Mouse (Mus musculus) MEL (cell line): Measurements from ENCODE around the gene Sag.

Experiments
- CHD2 ChIP-seq: IDR thresholded peaks from 2 replicates; pipeline ENCODE4 v1.6.1; 2011; ENCODE audit warnings: low read length, improper control_type of control experiment
- CTCF ChIP-seq, 3 experiments: IDR thresholded peaks in 2 of 3; conservative IDR thresholded peaks in 1 of 3; 2 replicates each; pipeline ENCODE4 v1.5.1; 2011 to 2012; ENCODE audit warnings: low read length in 3 of 3, low read depth in 2 of 3, mild to moderate bottlenecking in 2 of 3, improper control_type of control experiment in 1 of 3, inconsistent platforms in 1 of 3, mixed read lengths in 1 of 3, moderate library complexity in 1 of 3; ENCODE audit not compliant: control insufficient read depth in 1 of 3, insufficient read depth in 1 of 3, poor library complexity in 1 of 3, severe bottlenecking in 1 of 3
- EP300 ChIP-seq, 2 experiments: IDR thresholded peaks; 2 replicates each; pipeline ENCODE4 v1.6.1; 2011; ENCODE audit warnings: improper control_type of control experiment in 2 of 2, low read length in 2 of 2, low read depth in 1 of 2, mild to moderate bottlenecking in 1 of 2
- HCFC1 ChIP-seq: IDR thresholded peaks from 2 replicates; pipeline ENCODE4 v1.6.1; 2012; ENCODE audit warnings: low read depth, mild to moderate bottlenecking, inconsistent platforms, low read length, improper control_type of control experiment, moderate library complexity
- MYC ChIP-seq: IDR thresholded peaks from 2 replicates; pipeline ENCODE4 v1.6.1; 2011; ENCODE audit warnings: low read depth, mild to moderate bottlenecking, low read length, improper control_type of control experiment, moderate library complexity
- POLR2A ChIP-seq, 2 experiments: IDR thresholded peaks; 2 replicates each; pipeline ENCODE4 v1.6.1; 2011 to 2012; ENCODE audit warnings: low read length in 2 of 2, mild to moderate bottlenecking in 2 of 2, control low read depth in 1 of 2, improper control_type of control experiment in 1 of 2, low read depth in 1 of 2, moderate library complexity in 1 of 2; ENCODE audit not compliant: control insufficient read depth in 1 of 2, insufficient read depth in 1 of 2, poor library complexity in 1 of 2
- RCOR1 ChIP-seq: IDR thresholded peaks from 2 replicates; pipeline ENCODE4 v1.6.1; 2012; ENCODE audit warnings: low read depth, mild to moderate bottlenecking, inconsistent platforms, low read length, improper control_type of control experiment

DNA sequence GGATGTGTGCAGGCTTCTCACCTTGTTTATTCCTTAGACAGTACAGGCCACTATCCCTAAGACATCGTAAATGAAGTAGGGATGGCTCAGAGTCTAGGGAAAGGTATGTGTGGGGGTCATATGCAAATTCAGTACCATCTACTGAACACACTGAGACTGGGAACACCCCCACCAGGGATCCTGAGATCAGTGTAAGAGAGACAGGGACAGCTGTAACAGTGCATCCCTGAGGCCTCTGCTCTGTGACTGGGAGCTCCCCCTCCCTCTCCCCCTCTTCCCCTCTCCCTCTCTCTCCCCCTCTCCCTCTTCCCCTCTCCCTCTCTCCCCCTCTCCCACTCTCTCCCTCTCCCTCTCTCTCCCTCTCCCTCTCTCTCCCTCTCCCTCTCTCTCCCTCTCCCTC lies 33.0 kb downstream of the Sag start:
- TF ChIP-seq CTCF (IDR thresholded peaks at IDR 0.05 in 2 of 3, conservative IDR thresholded peaks at IDR 0.05 in 1 of 3; ENCODE audit: control insufficient read depth in 1 of 3, insufficient read depth in 1 of 3, low read depth in 2 of 3, low read length in 3 of 3, poor library complexity in 1 of 3, severe bottlenecking in 1 of 3) (no peak), MYC (no peak), EP300 (IDR thresholded peaks at IDR 0.05; ENCODE audit: low read depth in 1 of 2, low read length in 2 of 2) (no peak), RCOR1 (no peak), POLR2A (IDR thresholded peaks at IDR 0.05; ENCODE audit: control insufficient read depth in 1 of 2, insufficient read depth in 1 of 2, low read depth in 1 of 2, low read length in 2 of 2, poor library complexity in 1 of 2) (no peak), CHD2 (no peak), HCFC1 (no peak)
